Mouse (Mus musculus): ENCODE measurements around the gene Adamts17. TPM values are rescaled to one million over a fixed set of nuclear protein-coding genes. Genes with fewer than 3 reads are reported as not detected.

The Adamts17 gene
- polyA plus RNA-seq, 1 experiment from 2014 or later, result 3.7 TPM

GRCm38 (mm10) chr7:66934062-66934461 is 94.5 kb downstream of the Adamts17 start:
- H3K27me3 ChIP-seq (replicated peaks; ENCODE audit: control insufficient read depth, insufficient read depth, low read length), result no peaks in the 10 kb centered on the region
- peak; percentile 32; the same call in 1 of the 2 replicates for ATAC-seq
- H3K9me3 ChIP-seq (ENCODE audit: control insufficient read depth, low read length), result no peaks in the 10 kb centered on the region
- no peak overlapping the region for H3K9ac ChIP-seq (replicated peaks; ENCODE audit: low read depth, low read length)
- peaks cover 12% of the 10 kb centered on the region for H3K4me1 ChIP-seq (replicated peaks; ENCODE audit: control insufficient read depth, insufficient read depth, low read length)
- no peak overlapping the region for H3K4me3 ChIP-seq (replicated peaks; ENCODE audit: low read length)
- no peaks in the 10 kb centered on the region for H3K36me3 ChIP-seq (ENCODE audit: control insufficient read depth, insufficient read depth)
- H3K4me2 ChIP-seq (ENCODE audit: low read length), result no peak overlapping the region
- WGBS, result 20% methylated on average over 6 of the region's 6 CpGs
- no peak overlapping the region for H3K27ac ChIP-seq (ENCODE audit: low read length)

- WGBS, result 78% methylated on average over 6 of the region's 6 CpGs
- Histone ChIP-seq H3K27ac (ENCODE audit: low read length) (no peak overlapping the region), H3K9ac (replicated peaks; ENCODE audit: low read depth, low read length) (no peak overlapping the region), H3K4me3 (replicated peaks; ENCODE audit: low read length) (no peak overlapping the region), H3K9me3 (ENCODE audit: control insufficient read depth, low read length) (no peaks in the 10 kb centered on the region), H3K27me3 (replicated peaks; ENCODE audit: control insufficient read depth, insufficient read depth, low read length) (no peaks in the 10 kb centered on the region), H3K4me2 (ENCODE audit: low read length) (no peak overlapping the region), H3K4me1 (replicated peaks; ENCODE audit: control insufficient read depth, insufficient read depth, low read length) (peaks cover 12% of the 10 kb centered on the region), H3K36me3 (ENCODE audit: control insufficient read depth, insufficient read depth) (no peaks in the 10 kb centered on the region)
- ATAC-seq, result no peak
Observed at GRCm38 (mm10) chr7:66935041-66935440, 95.5 kb downstream of the Adamts17 start.

- no peak overlapping the region for H3K27ac ChIP-seq (ENCODE audit: low read length)
- H3K36me3 ChIP-seq (ENCODE audit: control insufficient read depth, insufficient read depth), result no peaks in the 10 kb centered on the region
- peaks cover 12% of the 10 kb centered on the region for H3K4me1 ChIP-seq (replicated peaks; ENCODE audit: control insufficient read depth, insufficient read depth, low read length)
- H3K4me3 ChIP-seq (replicated peaks; ENCODE audit: low read length), result no peak overlapping the region
- no peak overlapping the region for H3K9ac ChIP-seq (replicated peaks; ENCODE audit: low read depth, low read length)
- ATAC-seq, result peak; percentile 63
- WGBS, result 66% methylated on average over 8 of the region's 8 CpGs
- no peaks in the 10 kb centered on the region for H3K9me3 ChIP-seq (ENCODE audit: control insufficient read depth, low read length)
- H3K27me3 ChIP-seq (replicated peaks; ENCODE audit: control insufficient read depth, insufficient read depth, low read length), result no peaks in the 10 kb centered on the region
- H3K4me2 ChIP-seq (ENCODE audit: low read length), result no peak overlapping the region
Observed at GRCm38 (mm10) chr7:66936042-66936755, 96.7 kb downstream of the Adamts17 start.

- H3K4me2 ChIP-seq (ENCODE audit: low read length), result no peak overlapping the region
- no peak for ATAC-seq
- H3K4me1 ChIP-seq (replicated peaks; ENCODE audit: control insufficient read depth, insufficient read depth, low read length), result peaks cover 12% of the 10 kb centered on the region
- 85% methylated on average over 2 of the region's 2 CpGs for WGBS
- no peaks in the 10 kb centered on the region for H3K36me3 ChIP-seq (ENCODE audit: control insufficient read depth, insufficient read depth)
- no peaks in the 10 kb centered on the region for H3K27me3 ChIP-seq (replicated peaks; ENCODE audit: control insufficient read depth, insufficient read depth, low read length)
- no peak overlapping the region for H3K9ac ChIP-seq (replicated peaks; ENCODE audit: low read depth, low read length)
- H3K27ac ChIP-seq (ENCODE audit: low read length), result no peak overlapping the region
- H3K4me3 ChIP-seq (replicated peaks; ENCODE audit: low read length), result no peak overlapping the region
- no peaks in the 10 kb centered on the region for H3K9me3 ChIP-seq (ENCODE audit: control insufficient read depth, low read length)
Observed at GRCm38 (mm10) chr7:66936911-66937310, 97.4 kb downstream of the Adamts17 start.

GRCm38 (mm10) chr7:66938988-66939783 is 99.7 kb downstream of the Adamts17 start:
- H3K9me3 ChIP-seq (ENCODE audit: control insufficient read depth, low read length), result no peaks in the 10 kb centered on the region
- H3K4me2 ChIP-seq (ENCODE audit: low read length), result no peak overlapping the region
- H3K36me3 ChIP-seq (ENCODE audit: control insufficient read depth, insufficient read depth), result no peaks in the 10 kb centered on the region
- 62% methylated on average over 13 of the region's 13 CpGs for WGBS
- no peak overlapping the region for H3K9ac ChIP-seq (replicated peaks; ENCODE audit: low read depth, low read length)
- peaks cover 6% of the 10 kb centered on the region for H3K4me1 ChIP-seq (replicated peaks; ENCODE audit: control insufficient read depth, insufficient read depth, low read length)
- no peak overlapping the region for H3K27ac ChIP-seq (ENCODE audit: low read length)
- H3K4me3 ChIP-seq (replicated peaks; ENCODE audit: low read length), result no peak overlapping the region
- ATAC-seq, result no peak
- no peaks in the 10 kb centered on the region for H3K27me3 ChIP-seq (replicated peaks; ENCODE audit: control insufficient read depth, insufficient read depth, low read length)

- H3K27me3 ChIP-seq (replicated peaks; ENCODE audit: control insufficient read depth, insufficient read depth, low read length), result no peaks in the 10 kb centered on the region
- no peak overlapping the region for H3K4me3 ChIP-seq (replicated peaks; ENCODE audit: low read length)
- no peaks in the 10 kb centered on the region for H3K9me3 ChIP-seq (ENCODE audit: control insufficient read depth, low read length)
- no peaks in the 10 kb centered on the region for H3K36me3 ChIP-seq (ENCODE audit: control insufficient read depth, insufficient read depth)
- H3K4me2 ChIP-seq (ENCODE audit: low read length), result no peak overlapping the region
- H3K9ac ChIP-seq (replicated peaks; ENCODE audit: low read depth, low read length), result no peak overlapping the region
- 76% methylated on average over 4 of the region's 4 CpGs for WGBS
- ATAC-seq, result no peak
- H3K4me1 ChIP-seq (replicated peaks; ENCODE audit: control insufficient read depth, insufficient read depth, low read length), result peaks cover 6% of the 10 kb centered on the region
- H3K27ac ChIP-seq (ENCODE audit: low read length), result no peak overlapping the region
Observed at GRCm38 (mm10) chr7:66940761-66941160, 101.2 kb downstream of the Adamts17 start.

GRCm38 (mm10) chr7:66949006-66949405 is 109.5 kb downstream of the Adamts17 start:
- H3K4me2 ChIP-seq (ENCODE audit: low read length), result no peak overlapping the region
- no peak overlapping the region for H3K9ac ChIP-seq (replicated peaks; ENCODE audit: low read depth, low read length)
- no peaks in the 10 kb centered on the region for H3K36me3 ChIP-seq (ENCODE audit: control insufficient read depth, insufficient read depth)
- no peak overlapping the region for H3K27ac ChIP-seq (ENCODE audit: low read length)
- H3K4me1 ChIP-seq (replicated peaks; ENCODE audit: control insufficient read depth, insufficient read depth, low read length), result no peaks in the 10 kb centered on the region
- 97% methylated on average over 3 of the region's 3 CpGs for WGBS
- no peaks in the 10 kb centered on the region for H3K9me3 ChIP-seq (ENCODE audit: control insufficient read depth, low read length)
- no peak for ATAC-seq
- no peaks in the 10 kb centered on the region for H3K27me3 ChIP-seq (replicated peaks; ENCODE audit: control insufficient read depth, insufficient read depth, low read length)
- H3K4me3 ChIP-seq (replicated peaks; ENCODE audit: low read length), result no peak overlapping the region

DNA sequence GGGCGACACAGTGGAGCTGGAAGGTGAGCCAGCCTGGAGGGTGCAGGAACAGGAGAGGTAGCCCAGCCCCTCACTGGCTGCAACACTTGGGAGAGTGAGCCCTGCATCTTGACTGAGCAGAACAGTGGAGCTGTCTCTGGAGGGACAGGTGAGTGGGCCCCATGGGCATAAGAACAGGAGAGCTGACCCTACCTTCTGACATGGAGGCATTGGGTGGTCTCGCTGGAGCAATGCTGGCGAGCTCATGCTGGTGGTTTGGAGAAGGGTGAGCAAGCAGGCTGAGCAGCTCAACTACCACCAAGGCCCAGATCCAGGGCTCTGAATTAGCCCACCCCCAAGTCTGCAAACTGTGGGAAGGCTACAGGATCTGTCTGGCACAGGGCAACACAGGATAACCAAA is 113.4 kb downstream of the Adamts17 start:
- H3K4me2 ChIP-seq (ENCODE audit: low read length), result no peak overlapping the region
- H3K4me3 ChIP-seq (replicated peaks; ENCODE audit: low read length), result no peak overlapping the region
- H3K9me3 ChIP-seq (ENCODE audit: control insufficient read depth, low read length), result no peaks in the 10 kb centered on the region
- H3K36me3 ChIP-seq (ENCODE audit: control insufficient read depth, insufficient read depth), result no peaks in the 10 kb centered on the region
- H3K27me3 ChIP-seq (replicated peaks; ENCODE audit: control insufficient read depth, insufficient read depth, low read length), result no peaks in the 10 kb centered on the region
- 85% methylated on average over 3 of the region's 3 CpGs for WGBS
- H3K4me1 ChIP-seq (replicated peaks; ENCODE audit: control insufficient read depth, insufficient read depth, low read length), result no peaks in the 10 kb centered on the region
- no peak overlapping the region for H3K27ac ChIP-seq (ENCODE audit: low read length)
- no peak for ATAC-seq
- no peak overlapping the region for H3K9ac ChIP-seq (replicated peaks; ENCODE audit: low read depth, low read length)

- Histone ChIP-seq H3K27ac (ENCODE audit: low read length) (no peak overlapping the region), H3K36me3 (ENCODE audit: control insufficient read depth, insufficient read depth) (no peaks in the 10 kb centered on the region), H3K4me2 (ENCODE audit: low read length) (no peak overlapping the region), H3K9me3 (ENCODE audit: control insufficient read depth, low read length) (no peaks in the 10 kb centered on the region), H3K4me1 (replicated peaks; ENCODE audit: control insufficient read depth, insufficient read depth, low read length) (no peaks in the 10 kb centered on the region), H3K27me3 (replicated peaks; ENCODE audit: control insufficient read depth, insufficient read depth, low read length) (no peaks in the 10 kb centered on the region), H3K9ac (replicated peaks; ENCODE audit: low read depth, low read length) (no peak overlapping the region), H3K4me3 (replicated peaks; ENCODE audit: low read length) (no peak overlapping the region)
- 75% methylated on average over 8 of the region's 8 CpGs for WGBS
- no peak for ATAC-seq
Observed at GRCm38 (mm10) chr7:66954073-66954472, 114.5 kb downstream of the Adamts17 start.

All from forebrain, embryonic 16.5 days (tissue).